Mouse (Mus musculus): Measurements from ENCODE around the gene Mpc1. TPM values are rescaled to one million over a fixed set of nuclear protein-coding genes. Genes with fewer than 3 reads are reported as not detected.
"Not testable (repeated sequence)": the region's sequence is repeated elsewhere in the genome, so short reads cannot be mapped to it uniquely, and the experiment has no call there.

Mpc1 gene
- polyA plus RNA-seq, 1 experiment: 27.9 TPM

DNA sequence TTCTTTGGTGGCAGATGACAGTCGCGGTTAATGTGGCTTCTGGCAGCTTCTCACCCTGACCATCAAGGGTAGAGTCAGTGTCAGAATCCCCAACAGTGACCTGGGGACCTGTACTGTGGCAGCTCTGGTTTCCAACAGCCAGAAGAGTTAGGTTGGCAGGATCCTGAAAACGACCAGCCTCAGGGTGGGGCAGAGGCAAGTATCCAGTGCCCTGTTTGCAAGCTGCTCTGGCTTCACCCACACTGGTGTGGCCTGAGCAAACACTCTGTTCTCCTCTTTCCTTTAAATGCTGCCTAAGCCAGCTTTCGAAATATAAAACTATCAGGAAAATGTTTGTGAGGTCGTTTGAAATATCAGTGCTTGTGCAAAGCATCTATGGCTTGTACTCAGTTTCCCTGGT is 47.9 kb downstream of the Mpc1 start:
- Histone ChIP-seq H3K36me3 (ENCODE audit: control insufficient read depth, insufficient read depth) (no peaks in the 10 kb centered on the region), H3K79me3 (ENCODE audit: low read depth) (no peaks in the 10 kb centered on the region), H3K79me2 (ENCODE audit: control insufficient read depth, insufficient read depth) (no peaks in the 10 kb centered on the region), H3K4me3 (ENCODE audit: insufficient read depth, poor library complexity, severe bottlenecking) (no peak overlapping the region), H3K27me3 (ENCODE audit: control insufficient read depth, insufficient read depth, insufficient read length) (no peaks in the 10 kb centered on the region), H3ac (ENCODE audit: control insufficient read depth, insufficient read length, low read depth) (no peak overlapping the region)
- TF ChIP-seq MAX (IDR thresholded peaks at IDR 0.05) (no peak), CEBPB (IDR thresholded peaks at IDR 0.05; ENCODE audit: low read depth) (no peak), CTCF (IDR thresholded peaks at IDR 0.05; ENCODE audit: control insufficient read depth, insufficient read depth, insufficient read length) (no peak), MYOG (IDR thresholded peaks at IDR 0.05; ENCODE audit: control insufficient read depth, extremely low read depth, insufficient read length) (no peak), USF1 (IDR thresholded peaks at IDR 0.05; ENCODE audit: low read depth) (no peak), FOSL1 (IDR thresholded peaks at IDR 0.05; ENCODE audit: insufficient read depth, low read length, poor library complexity, severe bottlenecking) (no peak)

DNA sequence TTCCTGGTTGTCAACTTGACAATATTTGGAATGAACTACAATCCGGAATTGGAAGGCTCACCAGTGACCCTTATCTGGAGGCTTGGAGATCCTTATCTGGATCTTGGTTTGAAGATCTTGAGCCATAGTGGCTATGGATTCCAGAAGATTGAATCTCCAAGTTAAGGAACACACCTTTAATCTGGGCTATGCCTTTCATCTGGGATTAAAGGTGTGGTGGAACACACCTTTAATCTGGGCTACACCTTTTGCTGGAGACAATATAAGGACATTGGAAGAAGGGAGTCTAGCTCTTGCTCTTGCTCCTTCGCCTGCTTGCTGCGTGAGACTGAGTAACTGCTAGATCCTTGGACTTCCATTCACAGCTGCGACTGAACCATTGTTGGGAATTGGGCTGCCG is 54.5 kb downstream of the Mpc1 start, which contains the start of gene Prr18:
TSS of gene Prr18 (plus strand) at position 301 of the 400 bp plus-strand sequence.
- not testable (repeated sequence) for H3K79me2 ChIP-seq (ENCODE audit: control insufficient read depth, insufficient read depth); H3ac ChIP-seq (ENCODE audit: control insufficient read depth, insufficient read length, low read depth); H3K79me3 ChIP-seq (ENCODE audit: low read depth); H3K36me3 ChIP-seq (ENCODE audit: control insufficient read depth, insufficient read depth); H3K27me3 ChIP-seq (ENCODE audit: control insufficient read depth, insufficient read depth, insufficient read length); H3K4me3 ChIP-seq (ENCODE audit: insufficient read depth, poor library complexity, severe bottlenecking)

- Histone ChIP-seq H3K27me3 (ENCODE audit: control insufficient read depth, insufficient read depth, insufficient read length) (no peaks in the 10 kb centered on the region), H3ac (ENCODE audit: control insufficient read depth, insufficient read length, low read depth) (no peak overlapping the region), H3K79me3 (ENCODE audit: low read depth) (no peaks in the 10 kb centered on the region), H3K4me3 (ENCODE audit: insufficient read depth, poor library complexity, severe bottlenecking) (no peak overlapping the region), H3K79me2 (ENCODE audit: control insufficient read depth, insufficient read depth) (no peaks in the 10 kb centered on the region), H3K36me3 (ENCODE audit: control insufficient read depth, insufficient read depth) (no peaks in the 10 kb centered on the region)
- TF ChIP-seq CEBPB (IDR thresholded peaks at IDR 0.05; ENCODE audit: low read depth) (no peak), MYOG (IDR thresholded peaks at IDR 0.05; ENCODE audit: control insufficient read depth, extremely low read depth, insufficient read length) (no peak), FOSL1 (IDR thresholded peaks at IDR 0.05; ENCODE audit: insufficient read depth, low read length, poor library complexity, severe bottlenecking) (no peak), MAX (IDR thresholded peaks at IDR 0.05) (no peak), MYOD1 (IDR thresholded peaks at IDR 0.05; ENCODE audit: control insufficient read depth, insufficient read length, low read depth) (no peak), CTCF (IDR thresholded peaks at IDR 0.05; ENCODE audit: control insufficient read depth, insufficient read depth, insufficient read length) (no peak), USF1 (IDR thresholded peaks at IDR 0.05; ENCODE audit: low read depth) (no peak)
Measured at GRCm38 (mm10) chr17:8339666-8340374, 57.1 kb downstream of the Mpc1 start.

DNA sequence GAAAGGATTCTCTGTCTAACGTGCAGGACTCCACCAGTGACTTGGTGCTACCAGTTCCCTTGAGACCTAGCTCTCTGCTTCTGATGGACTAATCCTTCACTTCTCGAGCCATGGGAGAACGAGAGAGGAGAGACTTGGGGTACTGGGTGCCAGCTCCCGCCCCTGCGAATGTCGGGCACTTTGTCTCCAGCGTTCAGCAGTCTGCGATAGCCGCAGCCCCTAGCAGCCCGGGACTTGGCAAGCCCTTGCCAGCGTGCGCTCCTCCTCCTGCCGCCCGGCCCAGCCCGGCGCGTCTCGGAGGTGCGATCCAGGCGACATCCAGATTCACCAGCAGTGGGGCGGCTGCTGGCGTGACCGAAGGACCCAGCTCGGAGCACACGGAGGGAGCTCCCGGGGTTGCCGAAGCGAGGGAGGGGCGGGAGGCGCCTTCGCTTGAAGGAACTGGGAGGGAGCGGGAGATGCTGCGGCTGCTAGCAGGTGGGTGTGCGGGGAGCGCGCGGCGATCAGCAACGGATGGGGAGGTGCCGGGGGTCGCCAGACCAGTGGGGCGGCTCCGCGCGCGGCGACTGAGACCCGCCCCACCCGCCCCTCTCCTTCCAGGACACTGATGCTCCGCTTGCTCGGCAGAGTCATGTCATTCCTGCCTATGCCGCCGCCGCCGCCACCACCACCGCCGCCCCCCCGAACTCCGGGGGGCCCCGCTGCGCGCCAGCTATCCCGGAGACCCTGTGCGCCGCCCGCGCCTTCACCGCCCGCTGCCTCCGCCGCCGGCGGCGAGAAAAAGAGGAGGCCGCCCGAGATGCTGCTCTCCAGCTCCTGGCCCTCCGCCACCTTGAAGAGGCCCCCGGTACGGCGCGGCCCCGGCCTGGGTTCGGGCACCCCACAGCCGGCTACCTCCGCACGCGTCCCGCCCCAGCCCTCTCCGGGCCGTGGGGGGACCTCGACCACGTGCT is 58.0 kb downstream of the Mpc1 start:
- H3K36me3 ChIP-seq (ENCODE audit: control insufficient read depth, insufficient read depth): no peaks in the 10 kb centered on the region
- no peaks in the 10 kb centered on the region for H3K79me3 ChIP-seq (ENCODE audit: low read depth)
- H3ac ChIP-seq (ENCODE audit: control insufficient read depth, insufficient read length, low read depth): no peak overlapping the region
- no peaks in the 10 kb centered on the region for H3K79me2 ChIP-seq (ENCODE audit: control insufficient read depth, insufficient read depth)
- TF ChIP-seq MAX (IDR thresholded peaks at IDR 0.05): no peak
- no peak for TF ChIP-seq CTCF (IDR thresholded peaks at IDR 0.05; ENCODE audit: control insufficient read depth, insufficient read depth, insufficient read length)
- no peak for TF ChIP-seq CEBPB (IDR thresholded peaks at IDR 0.05; ENCODE audit: low read depth)
- no peak for TF ChIP-seq MYOD1 (IDR thresholded peaks at IDR 0.05; ENCODE audit: control insufficient read depth, insufficient read length, low read depth)
- TF ChIP-seq MYOG (IDR thresholded peaks at IDR 0.05; ENCODE audit: control insufficient read depth, extremely low read depth, insufficient read length): no peak
- TF ChIP-seq FOSL1 (IDR thresholded peaks at IDR 0.05; ENCODE audit: insufficient read depth, low read length, poor library complexity, severe bottlenecking): no peak
- TF ChIP-seq USF1 (IDR thresholded peaks at IDR 0.05; ENCODE audit: low read depth): no peak
- no peaks in the 10 kb centered on the region for H3K27me3 ChIP-seq (ENCODE audit: control insufficient read depth, insufficient read depth, insufficient read length)
- no peak overlapping the region for H3K4me3 ChIP-seq (ENCODE audit: insufficient read depth, poor library complexity, severe bottlenecking)

DNA sequence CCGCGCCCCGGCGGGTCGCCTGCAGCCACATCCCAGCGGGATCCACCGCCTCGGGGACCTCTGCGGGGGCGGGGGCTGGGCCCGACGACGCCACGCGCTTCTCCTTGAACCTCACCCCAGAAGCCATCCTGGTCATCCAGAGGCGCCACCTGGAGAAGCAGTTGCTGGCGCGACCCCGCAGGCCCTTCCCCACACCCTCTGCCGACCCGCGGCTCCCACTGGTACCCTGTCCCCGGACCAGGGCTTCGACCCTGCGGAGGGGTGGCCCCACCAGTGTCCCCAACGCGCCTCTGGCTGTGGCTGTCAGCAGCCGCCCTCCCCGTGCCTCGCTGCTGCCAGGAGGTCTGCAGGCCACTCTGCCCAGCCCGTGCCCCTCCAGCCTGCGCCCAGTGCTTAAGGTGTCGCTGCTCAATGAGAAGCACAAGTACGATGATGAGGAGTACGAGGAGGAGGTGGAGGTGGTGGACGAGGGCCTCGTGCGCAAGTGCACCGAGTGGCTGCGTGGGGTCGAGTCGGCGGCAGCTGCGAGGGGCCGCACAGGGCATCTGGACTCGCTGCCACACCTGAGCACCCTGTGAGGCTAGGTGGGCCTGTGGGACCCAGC is 58.8 kb downstream of the Mpc1 start:
- H3K4me3 ChIP-seq (ENCODE audit: insufficient read depth, poor library complexity, severe bottlenecking): no peak overlapping the region
- H3K27me3 ChIP-seq (ENCODE audit: control insufficient read depth, insufficient read depth, insufficient read length): no peaks in the 10 kb centered on the region
- no peak overlapping the region for H3ac ChIP-seq (ENCODE audit: control insufficient read depth, insufficient read length, low read depth)
- no peaks in the 10 kb centered on the region for H3K79me3 ChIP-seq (ENCODE audit: low read depth)
- TF ChIP-seq MYOD1 (IDR thresholded peaks at IDR 0.05; ENCODE audit: control insufficient read depth, insufficient read length, low read depth) (no peak), FOSL1 (IDR thresholded peaks at IDR 0.05; ENCODE audit: insufficient read depth, low read length, poor library complexity, severe bottlenecking) (no peak), MYOG (IDR thresholded peaks at IDR 0.05; ENCODE audit: control insufficient read depth, extremely low read depth, insufficient read length) (no peak), CTCF (IDR thresholded peaks at IDR 0.05; ENCODE audit: control insufficient read depth, insufficient read depth, insufficient read length) (no peak), CEBPB (IDR thresholded peaks at IDR 0.05; ENCODE audit: low read depth) (no peak), USF1 (IDR thresholded peaks at IDR 0.05; ENCODE audit: low read depth) (no peak), MAX (IDR thresholded peaks at IDR 0.05) (no peak)
- H3K36me3 ChIP-seq (ENCODE audit: control insufficient read depth, insufficient read depth): no peaks in the 10 kb centered on the region
- no peaks in the 10 kb centered on the region for H3K79me2 ChIP-seq (ENCODE audit: control insufficient read depth, insufficient read depth)

Data from C2C12 (cell line).